Mouse (Mus musculus) limb, embryonic 11.5 days (tissue): Measurements from ENCODE around the gene Cfap221. TPM values are rescaled to one million over a fixed set of nuclear protein-coding genes. Genes with fewer than 3 reads are reported as not detected.
A peak's percentile ranks its signal among the peaks of the same experiment; 100 is the strongest.

Experiments used
- ATAC-seq: fragments of 200-750 bp; cut with Nextera tagmentation; 2 replicates; pipeline ENCODE4 v1.8.0; 2017; ENCODE audit warnings: low read depth; ENCODE audit not compliant: insufficient number of reproducible peaks, low FRiP score, low TSS enrichment
- DNase-seq: peaks from one replicate; pipeline ENCODE4 v3.0.0-alpha.2; 2015; ENCODE audit warnings: low spot score
- H3K27ac ChIP-seq: fragments of 300-500 bp; sonication (generic); replicated peaks from 2 replicates; pipeline ENCODE4 v1.5.1; 2014; ENCODE audit warnings: low read depth, mild to moderate bottlenecking, low read length
- H3K27me3 ChIP-seq: fragments of 300-500 bp; sonication (generic); 2 replicates; pipeline ENCODE4 v1.6.1; 2014; ENCODE audit warnings: mild to moderate bottlenecking, low read length, mixed read lengths; ENCODE audit not compliant: control insufficient read depth, insufficient read depth
- H3K36me3 ChIP-seq: fragments of 300-500 bp; sonication (generic); 2 replicates; pipeline ENCODE4 v1.6.1; 2014; ENCODE audit warnings: mild to moderate bottlenecking, low read length, moderate library complexity, mixed read lengths; ENCODE audit not compliant: control insufficient read depth, insufficient read depth
- H3K4me1 ChIP-seq: fragments of 300-500 bp; sonication (generic); 2 replicates; pipeline ENCODE4 v1.6.1; 2014; ENCODE audit warnings: low read length, mixed read lengths; ENCODE audit not compliant: control insufficient read depth, insufficient read depth
- H3K4me2 ChIP-seq: fragments of 300-500 bp; sonication (generic); 2 replicates; pipeline ENCODE4 v1.6.1; 2014; ENCODE audit warnings: low read depth, mild to moderate bottlenecking, moderate library complexity; ENCODE audit not compliant: severe bottlenecking
- H3K4me3 ChIP-seq: fragments of 300-500 bp; sonication (generic); 2 replicates; pipeline ENCODE4 v1.5.1; 2014; ENCODE audit warnings: low read depth, low read length
- H3K9ac ChIP-seq: fragments of 300-500 bp; sonication (generic); 2 replicates; pipeline ENCODE4 v1.6.1; 2014; ENCODE audit warnings: mild to moderate bottlenecking, low read length
- H3K9me3 ChIP-seq: fragments of 300-500 bp; sonication (generic); 2 replicates; pipeline ENCODE4 v1.6.1; 2016; ENCODE audit warnings: low read length; ENCODE audit not compliant: control insufficient read depth
- WGBS: fragments of 180-500 bp; shearing (Covaris S2); extraction: QIAGEN DNeasy Blood & Tissue Kit; methylation state at CpG from one replicate; pipeline ENCODE4 v1.1.7; 2014; 5-methylcytosine and 5-hydroxymethylcytosine counted together
- polyA plus RNA-seq: library from polyadenylated mRNA; unstranded; fragments of >200 nt; fragmentation: Nextera tagmentation; extraction: Ambion mirVana; gene quantifications from 2 replicates; pipeline ENCODE4 v1.2.1, GENCODE M21; 2014

Cfap221 gene
- polyA plus RNA-seq, 1 experiment from 2014 or later = not detected

DNA sequence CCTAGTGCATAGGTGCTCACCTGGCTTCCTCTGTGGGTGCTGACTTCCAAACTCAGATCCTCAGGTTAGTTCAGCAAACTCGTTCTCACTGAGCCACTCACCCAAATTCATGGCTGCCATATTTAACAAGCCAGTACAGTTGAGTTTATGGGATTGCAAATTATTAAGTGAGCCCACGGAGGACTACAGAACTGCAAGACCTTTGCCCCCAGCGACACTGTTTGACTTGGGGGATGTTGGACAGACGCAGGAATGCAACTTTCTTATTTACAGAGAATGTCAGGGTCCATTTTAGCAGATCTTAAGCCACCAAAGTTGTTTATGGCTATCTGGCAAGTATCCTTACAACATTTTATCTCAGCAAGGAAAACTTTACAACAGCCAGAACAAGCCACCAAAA, 21.9 kb downstream of the Cfap221 start:
- Histone ChIP-seq H3K9me3 (no peaks in the 10 kb centered on the region), H3K9ac (no peak overlapping the region), H3K36me3 (no peaks in the 10 kb centered on the region), H3K27me3 (no peaks in the 10 kb centered on the region), H3K4me2 (no peak overlapping the region), H3K4me1 (no peaks in the 10 kb centered on the region), H3K27ac (no peak overlapping the region), H3K4me3 (no peak overlapping the region)
- WGBS = 71% methylated on average over 4 of the region's 4 CpGs
- no peak for ATAC-seq
- no peak for DNase-seq

DNA sequence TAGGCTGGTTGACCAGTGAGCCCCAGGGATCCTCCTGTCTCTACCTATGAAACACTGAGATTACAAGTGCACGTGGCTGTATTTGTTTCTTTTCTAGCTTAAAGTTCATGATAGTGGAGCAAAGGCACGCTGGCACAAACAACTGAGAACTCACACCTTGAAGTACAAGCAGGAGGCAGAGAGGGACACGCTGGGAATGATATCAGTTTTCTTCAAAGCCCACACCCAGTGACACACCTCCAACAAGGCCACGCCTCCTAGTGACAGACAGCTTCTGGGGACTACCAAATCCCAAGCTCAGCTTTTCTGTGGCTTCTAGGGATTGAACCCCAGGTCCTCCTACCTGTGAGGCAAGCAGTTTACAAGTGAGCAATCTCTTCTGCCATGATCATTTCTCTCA, 23.9 kb downstream of the Cfap221 start:
- DNase-seq = no peak
- no peak overlapping the region for H3K9ac ChIP-seq
- H3K4me2 ChIP-seq = no peak overlapping the region
- ATAC-seq = no peak
- 32% methylated on average over 4 of the region's 4 CpGs for WGBS
- no peaks in the 10 kb centered on the region for H3K27me3 ChIP-seq
- H3K4me1 ChIP-seq = no peaks in the 10 kb centered on the region
- no peaks in the 10 kb centered on the region for H3K36me3 ChIP-seq
- H3K4me3 ChIP-seq = no peak overlapping the region
- H3K27ac ChIP-seq = no peak overlapping the region
- no peaks in the 10 kb centered on the region for H3K9me3 ChIP-seq

DNA sequence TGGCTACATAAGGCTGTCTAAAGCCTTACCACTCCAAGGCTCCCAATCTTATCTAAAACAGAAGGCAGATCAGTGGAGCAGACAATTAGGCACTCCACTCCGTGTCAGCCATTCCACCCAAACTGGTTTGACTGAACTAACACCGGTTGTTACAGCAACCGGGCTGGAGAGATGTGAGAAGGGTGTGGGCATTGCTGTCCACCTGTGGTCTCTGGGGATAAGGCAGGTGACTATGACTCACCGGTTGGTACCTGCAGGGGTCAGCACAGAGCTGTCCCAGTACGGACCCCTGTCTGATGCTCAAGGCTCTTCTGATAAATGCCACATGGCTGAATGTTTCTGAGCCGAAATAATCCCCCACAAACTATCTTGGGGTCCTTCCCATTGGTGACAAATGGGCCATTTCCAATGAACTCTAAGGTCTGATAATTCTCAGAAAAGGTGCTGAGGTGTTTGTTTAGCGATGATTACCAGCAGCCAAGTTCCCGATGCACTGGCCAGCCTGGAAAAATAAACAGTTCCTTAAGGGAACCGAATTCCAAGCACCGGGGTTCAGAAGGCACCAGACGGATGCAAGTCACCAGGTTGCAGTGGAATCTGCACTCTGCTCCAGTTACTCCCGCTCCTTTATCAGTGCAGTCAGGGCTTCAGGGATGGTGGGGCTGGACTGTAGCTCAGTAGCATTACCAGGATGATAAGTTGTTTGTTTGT, 31.1 kb downstream of the Cfap221 start:
- WGBS = 44% methylated on average over 12 of the region's 12 CpGs
- no peak for ATAC-seq

DNA sequence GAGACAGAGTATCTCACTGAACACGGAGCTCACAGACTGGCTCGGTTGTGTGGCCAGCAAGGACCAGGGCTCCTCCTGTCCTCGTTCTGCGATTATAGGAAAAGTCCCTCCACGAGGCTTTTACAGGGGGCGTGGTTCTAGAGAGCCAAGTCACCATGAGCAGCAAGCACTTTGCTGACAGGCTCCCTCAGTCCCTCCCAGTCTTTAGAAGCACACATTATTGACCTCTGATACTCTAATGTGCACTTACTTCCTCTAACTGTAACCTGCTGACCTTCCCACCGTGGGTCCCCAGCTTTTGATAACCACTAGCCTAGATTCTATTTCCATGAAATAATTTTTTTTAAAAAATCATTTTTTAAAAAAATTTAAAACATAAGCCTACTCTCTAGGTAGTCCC, 37.1 kb downstream of the Cfap221 start:
- no peak overlapping the region for H3K4me3 ChIP-seq
- no peaks in the 10 kb centered on the region for H3K27me3 ChIP-seq
- ATAC-seq = no peak
- no peak for DNase-seq
- H3K9ac ChIP-seq = no peak overlapping the region
- WGBS = 65% methylated on average over 7 of the region's 7 CpGs
- no peaks in the 10 kb centered on the region for H3K9me3 ChIP-seq
- H3K27ac ChIP-seq = no peak overlapping the region
- H3K36me3 ChIP-seq = no peaks in the 10 kb centered on the region
- H3K4me1 ChIP-seq = no peaks in the 10 kb centered on the region
- H3K4me2 ChIP-seq = no peak overlapping the region

More for the DNA sequence above, 31.1 kb downstream of the Cfap221 start:
- H3K4me3 ChIP-seq = no peak overlapping the region
- no peak overlapping the region for H3K9ac ChIP-seq
- no peaks in the 10 kb centered on the region for H3K27me3 ChIP-seq
- no peaks in the 10 kb centered on the region for H3K4me1 ChIP-seq
- DNase-seq = peak; percentile 25
- no peaks in the 10 kb centered on the region for H3K9me3 ChIP-seq
- no peak overlapping the region for H3K27ac ChIP-seq
- no peak overlapping the region for H3K4me2 ChIP-seq
- H3K36me3 ChIP-seq = no peaks in the 10 kb centered on the region

DNA sequence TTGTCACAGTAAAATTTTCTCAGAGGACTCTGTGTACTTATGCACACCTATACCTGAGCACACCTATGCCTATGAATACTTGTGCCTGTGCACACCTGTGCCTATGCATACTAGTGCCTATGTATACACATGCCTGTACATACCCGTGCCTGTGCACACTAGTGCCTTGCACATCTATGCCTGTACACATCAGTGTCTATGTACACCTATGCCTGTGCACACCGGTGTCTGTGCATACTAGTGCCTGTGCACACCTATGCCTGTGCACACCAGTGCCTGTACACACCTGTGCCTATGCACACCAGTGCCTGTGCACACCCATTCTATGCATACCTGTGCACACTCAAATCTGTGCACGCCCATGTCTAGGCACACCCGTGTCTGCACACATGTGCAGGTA, 37.6 kb downstream of the Cfap221 start:
- Histone ChIP-seq H3K9ac (no peak overlapping the region), H3K36me3 (no peaks in the 10 kb centered on the region), H3K4me3 (no peak overlapping the region), H3K4me1 (no peaks in the 10 kb centered on the region), H3K4me2 (no peak overlapping the region), H3K27me3 (no peaks in the 10 kb centered on the region), H3K9me3 (no peaks in the 10 kb centered on the region), H3K27ac (no peak overlapping the region)
- WGBS = 95% methylated on average over 4 of the region's 4 CpGs
- ATAC-seq (peak; percentile 64), DNase-seq (no peak)

DNA sequence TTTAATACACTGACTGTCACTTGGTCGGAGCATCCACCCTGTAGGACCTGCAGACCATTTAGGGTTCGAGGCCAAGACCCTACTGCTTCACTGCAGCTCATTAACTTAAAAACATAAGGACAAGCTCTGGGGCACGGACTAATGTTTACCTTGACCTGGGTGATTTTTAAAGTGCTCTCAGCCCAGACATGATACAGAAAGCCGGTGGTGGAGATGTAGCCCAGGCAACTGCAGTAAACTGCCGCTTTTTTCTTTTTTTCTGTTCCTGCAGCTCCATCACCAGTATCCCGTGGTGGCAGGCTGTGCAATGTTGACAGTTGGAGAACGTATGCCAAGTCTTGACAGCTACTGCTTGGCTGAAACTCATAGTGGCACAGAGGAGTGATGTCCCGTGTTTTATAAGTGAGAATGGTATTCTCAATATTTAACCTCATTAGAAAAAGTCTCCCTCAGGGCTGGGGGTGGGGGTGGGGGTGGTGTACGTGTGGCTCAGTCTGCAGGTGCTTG, 39.3 kb downstream of the Cfap221 start:
- no peak for ATAC-seq
- Histone ChIP-seq H3K4me1 (no peaks in the 10 kb centered on the region), H3K4me2 (no peak overlapping the region), H3K9me3 (no peaks in the 10 kb centered on the region), H3K27me3 (no peaks in the 10 kb centered on the region), H3K27ac (no peak overlapping the region), H3K9ac (no peak overlapping the region), H3K4me3 (no peak overlapping the region), H3K36me3 (no peaks in the 10 kb centered on the region)
- 73% methylated on average over 9 of the region's 9 CpGs for WGBS
- DNase-seq = no peak

DNA sequence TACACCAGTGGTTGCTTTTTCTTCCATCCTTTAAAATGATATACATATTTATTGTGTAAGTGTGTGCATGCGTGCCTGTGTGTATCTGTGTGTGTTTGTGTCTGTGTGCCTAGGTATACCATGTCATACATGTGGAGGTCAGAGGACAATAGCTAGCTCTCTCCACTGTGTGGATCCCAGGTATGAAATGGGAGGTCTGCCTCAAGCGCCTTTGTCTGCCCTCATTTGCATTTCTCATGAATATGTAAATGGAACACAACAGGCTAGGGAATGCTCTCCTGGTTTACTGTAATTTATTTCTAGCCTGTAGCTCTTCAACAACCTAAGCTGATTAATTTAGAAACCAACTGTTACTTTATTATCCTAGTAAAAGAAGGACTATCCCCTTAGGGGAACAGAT, 42.4 kb downstream of the Cfap221 start:
- Histone ChIP-seq H3K27ac (no peak overlapping the region), H3K36me3 (no peaks in the 10 kb centered on the region), H3K9me3 (no peaks in the 10 kb centered on the region), H3K27me3 (no peaks in the 10 kb centered on the region), H3K9ac (no peak overlapping the region), H3K4me3 (no peak overlapping the region), H3K4me1 (no peaks in the 10 kb centered on the region), H3K4me2 (no peak overlapping the region)
- ATAC-seq (no peak), DNase-seq (no peak)
- 78% methylated on average over 2 of the region's 2 CpGs for WGBS

DNA sequence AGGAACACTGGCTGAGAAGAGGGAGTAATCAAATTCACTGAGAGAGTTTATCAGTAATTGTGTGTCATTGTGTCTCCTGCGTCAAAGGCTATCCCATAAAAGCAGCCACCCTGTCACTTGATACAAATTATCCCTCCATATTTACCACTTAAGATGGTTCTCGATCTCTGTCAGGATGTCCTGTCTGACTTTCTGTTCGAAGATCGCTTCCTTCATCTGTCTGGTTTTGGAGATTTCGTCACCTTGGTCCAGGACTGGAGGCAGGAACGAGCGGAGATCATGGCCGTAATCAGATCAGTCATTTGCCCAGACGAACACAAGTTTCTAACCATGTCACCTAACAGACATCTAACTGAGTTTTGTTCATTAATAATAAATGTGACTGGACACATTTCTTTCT, 43.6 kb downstream of the Cfap221 start:
- ATAC-seq (no peak), DNase-seq (no peak)
- no peaks in the 10 kb centered on the region for H3K4me1 ChIP-seq
- no peak overlapping the region for H3K4me3 ChIP-seq
- H3K36me3 ChIP-seq = no peaks in the 10 kb centered on the region
- H3K27ac ChIP-seq = no peak overlapping the region
- 85% methylated on average over 9 of the region's 9 CpGs for WGBS
- H3K4me2 ChIP-seq = no peak overlapping the region
- no peaks in the 10 kb centered on the region for H3K27me3 ChIP-seq
- H3K9ac ChIP-seq = no peak overlapping the region
- H3K9me3 ChIP-seq = no peaks in the 10 kb centered on the region

DNA sequence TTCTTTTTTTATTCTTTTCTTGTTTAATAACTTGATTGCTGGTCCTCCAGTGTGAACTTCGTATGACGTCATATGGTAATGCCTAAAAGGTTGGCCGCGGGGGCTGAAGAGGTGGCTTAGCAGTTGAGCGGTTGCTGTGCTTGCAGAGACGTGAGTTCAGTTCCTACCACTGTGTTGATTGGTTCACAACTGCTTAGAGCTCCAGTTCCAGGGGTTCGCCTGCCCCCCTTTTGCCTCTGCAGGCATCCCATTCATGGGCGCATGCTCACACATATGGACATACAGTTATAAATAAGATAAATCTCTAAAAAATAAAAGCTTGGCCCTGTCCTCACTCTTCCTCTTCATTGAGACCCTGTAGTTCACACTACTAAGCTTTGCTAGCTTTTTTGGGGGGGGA, 46.9 kb downstream of the Cfap221 start:
- Histone ChIP-seq H3K9me3 (no peaks in the 10 kb centered on the region), H3K4me3 (no peak overlapping the region), H3K27ac (no peak overlapping the region), H3K36me3 (no peaks in the 10 kb centered on the region), H3K4me2 (no peak overlapping the region), H3K27me3 (no peaks in the 10 kb centered on the region), H3K4me1 (no peaks in the 10 kb centered on the region), H3K9ac (no peak overlapping the region)
- no peak for DNase-seq
- ATAC-seq = no peak
- 91% methylated on average over 8 of the region's 8 CpGs for whole genome bisulfite sequencing
